Mouse (Mus musculus): ENCODE measurements around the gene Kcmf1. TPM values are rescaled to one million over a fixed set of nuclear protein-coding genes. Genes with fewer than 3 reads are reported as not detected.
"Not testable (repeated sequence)": the region's sequence is repeated elsewhere in the genome, so short reads cannot be mapped to it uniquely, and the experiment has no call there.

Kcmf1 gene
- polyA plus RNA-seq, 1 experiment from 2014 or later = 28.4 TPM

GRCm38 (mm10) chr6:72869601-72870000 lies 30.2 kb downstream of the Kcmf1 start:
- H3K4me3 ChIP-seq = no peak overlapping the region
- H3K27ac ChIP-seq = no peak overlapping the region
- H3K27me3 ChIP-seq = no peaks in the 10 kb centered on the region
- H3K9me3 ChIP-seq (replicated peaks) = no peaks in the 10 kb centered on the region
- H3K4me2 ChIP-seq = no peak overlapping the region
- 75% methylated on average over 8 of the region's 8 CpGs for WGBS
- peaks cover 18% of the 10 kb centered on the region for H3K4me1 ChIP-seq
- no peak for ATAC-seq
- no peaks in the 10 kb centered on the region for H3K36me3 ChIP-seq (ENCODE audit: poor library complexity, severe bottlenecking)
- H3K9ac ChIP-seq = no peak overlapping the region

GRCm38 (mm10) chr6:72868688-72869087 lies 31.1 kb downstream of the Kcmf1 start:
- 85% methylated on average over 5 of the region's 5 CpGs for WGBS
- H3K36me3 ChIP-seq (ENCODE audit: poor library complexity, severe bottlenecking) = no peaks in the 10 kb centered on the region
- peaks cover 18% of the 10 kb centered on the region for H3K4me1 ChIP-seq
- no peaks in the 10 kb centered on the region for H3K9me3 ChIP-seq (replicated peaks)
- no peak overlapping the region for H3K9ac ChIP-seq
- H3K4me3 ChIP-seq = no peak overlapping the region
- no peak overlapping the region for H3K4me2 ChIP-seq
- H3K27me3 ChIP-seq = no peaks in the 10 kb centered on the region
- ATAC-seq = no peak
- H3K27ac ChIP-seq = no peak overlapping the region

- Histone ChIP-seq H3K27me3 (no peaks in the 10 kb centered on the region), H3K36me3 (ENCODE audit: poor library complexity, severe bottlenecking) (no peaks in the 10 kb centered on the region), H3K9ac (no peak overlapping the region), H3K27ac (no peak overlapping the region), H3K4me1 (peaks cover 18% of the 10 kb centered on the region), H3K4me3 (no peak overlapping the region), H3K9me3 (replicated peaks) (no peaks in the 10 kb centered on the region), H3K4me2 (no peak overlapping the region)
- peak; percentile 16; the same call in 1 of the 2 replicates for ATAC-seq
- WGBS = 96% methylated on average over 1 of the region's 1 CpGs
Measured at GRCm38 (mm10) chr6:72867746-72868145, 32.0 kb downstream of the Kcmf1 start.

- ATAC-seq = no peak
- Histone ChIP-seq H3K4me1 (peaks cover 28% of the 10 kb centered on the region), H3K36me3 (ENCODE audit: poor library complexity, severe bottlenecking) (no peaks in the 10 kb centered on the region), H3K4me3 (no peak overlapping the region), H3K9me3 (replicated peaks) (no peaks in the 10 kb centered on the region), H3K27ac (no peak overlapping the region), H3K9ac (no peak overlapping the region), H3K27me3 (no peaks in the 10 kb centered on the region), H3K4me2 (no peak overlapping the region)
- 94% methylated on average over 2 of the region's 2 CpGs for WGBS
Measured at GRCm38 (mm10) chr6:72866232-72866631, 33.5 kb downstream of the Kcmf1 start.

- WGBS = 88% methylated on average over 5 of the region's 5 CpGs
- ATAC-seq; H3K27ac ChIP-seq; H3K9ac ChIP-seq; H3K4me3 ChIP-seq; H3K4me2 ChIP-seq; H3K27me3 ChIP-seq; H3K9me3 ChIP-seq (replicated peaks): not testable (repeated sequence)
- Histone ChIP-seq H3K36me3 (ENCODE audit: poor library complexity, severe bottlenecking) (peaks cover 11% of the 10 kb centered on the region), H3K4me1 (peaks cover 21% of the 10 kb centered on the region)
Measured at GRCm38 (mm10) chr6:72862686-72863085, 37.1 kb downstream of the Kcmf1 start.

- Histone ChIP-seq H3K36me3 (ENCODE audit: poor library complexity, severe bottlenecking) (peaks cover 72% of the 10 kb centered on the region), H3K4me1 (no peaks in the 10 kb centered on the region), H3K9me3 (replicated peaks) (0 out of 2 replicates have a peak, but pooled peaks cover 4% of the 10 kb centered on the region), H3K4me3 (no peak overlapping the region), H3K27ac (no peak overlapping the region), H3K9ac (no peak overlapping the region), H3K27me3 (no peaks in the 10 kb centered on the region), H3K4me2 (no peak overlapping the region)
- 92% methylated on average over 5 of the region's 5 CpGs for WGBS
- ATAC-seq = no peak
Measured at GRCm38 (mm10) chr6:72854256-72854655, 45.5 kb downstream of the Kcmf1 start.

GRCm38 (mm10) chr6:72852180-72852579 lies 47.6 kb downstream of the Kcmf1 start:
- Histone ChIP-seq H3K9ac (no peak overlapping the region), H3K9me3 (replicated peaks) (0 out of 2 replicates have a peak, but pooled peaks cover 4% of the 10 kb centered on the region), H3K36me3 (ENCODE audit: poor library complexity, severe bottlenecking) (peaks cover 76% of the 10 kb centered on the region), H3K27me3 (no peaks in the 10 kb centered on the region), H3K4me2 (no peak overlapping the region), H3K4me3 (no peak overlapping the region), H3K4me1 (no peaks in the 10 kb centered on the region), H3K27ac (no peak overlapping the region)
- 80% methylated on average over 4 of the region's 4 CpGs for WGBS
- ATAC-seq = peak; percentile 24; the same call in 1 of the 2 replicates

GRCm38 (mm10) chr6:72851633-72852032 lies 48.1 kb downstream of the Kcmf1 start:
- no peaks in the 10 kb centered on the region for H3K27me3 ChIP-seq
- WGBS = 79% methylated on average over 5 of the region's 5 CpGs
- no peak overlapping the region for H3K9ac ChIP-seq
- H3K4me1 ChIP-seq = no peaks in the 10 kb centered on the region
- H3K4me3 ChIP-seq = no peak overlapping the region
- 0 out of 2 replicates have a peak, but pooled peaks cover 4% of the 10 kb centered on the region for H3K9me3 ChIP-seq (replicated peaks)
- no peak overlapping the region for H3K4me2 ChIP-seq
- ATAC-seq = no peak
- H3K36me3 ChIP-seq (ENCODE audit: poor library complexity, severe bottlenecking) = peaks cover 76% of the 10 kb centered on the region
- no peak overlapping the region for H3K27ac ChIP-seq

- H3K9me3 ChIP-seq (replicated peaks) = no peaks in the 10 kb centered on the region
- H3K4me2 ChIP-seq = no peak overlapping the region
- no peaks in the 10 kb centered on the region for H3K4me1 ChIP-seq
- WGBS = 90% methylated on average over 7 of the region's 7 CpGs
- no peak for ATAC-seq
- no peaks in the 10 kb centered on the region for H3K27me3 ChIP-seq
- peaks cover 69% of the 10 kb centered on the region for H3K36me3 ChIP-seq (ENCODE audit: poor library complexity, severe bottlenecking)
- no peak overlapping the region for H3K4me3 ChIP-seq
- no peak overlapping the region for H3K27ac ChIP-seq
- H3K9ac ChIP-seq = no peak overlapping the region
Measured at GRCm38 (mm10) chr6:72841986-72842502, 57.7 kb downstream of the Kcmf1 start.

GRCm38 (mm10) chr6:72840867-72841780 lies 58.7 kb downstream of the Kcmf1 start:
- ATAC-seq = no peak
- peaks cover 60% of the 10 kb centered on the region for H3K36me3 ChIP-seq (ENCODE audit: poor library complexity, severe bottlenecking)

GRCm38 (mm10) chr6:72837756-72838155 lies 62.0 kb downstream of the Kcmf1 start:
- ATAC-seq = no peak
- 96% methylated on average over 4 of the region's 4 CpGs for WGBS
- peaks cover 29% of the 10 kb centered on the region for H3K36me3 ChIP-seq (ENCODE audit: poor library complexity, severe bottlenecking)

More at GRCm38 (mm10) chr6:72840867-72841780, 58.7 kb downstream of the Kcmf1 start:
- Histone ChIP-seq H3K9ac (no peak overlapping the region), H3K4me2 (no peak overlapping the region), H3K9me3 (replicated peaks) (no peaks in the 10 kb centered on the region), H3K4me3 (no peak overlapping the region), H3K4me1 (no peaks in the 10 kb centered on the region), H3K27ac (no peak overlapping the region), H3K27me3 (no peaks in the 10 kb centered on the region)
- 90% methylated on average over 13 of the region's 13 CpGs for WGBS

GRCm38 (mm10) chr6:72834518-72834917 lies 65.3 kb downstream of the Kcmf1 start:
- H3K27ac ChIP-seq = no peak overlapping the region
- H3K36me3 ChIP-seq (ENCODE audit: poor library complexity, severe bottlenecking) = peaks cover 1% of the 10 kb centered on the region
- H3K27me3 ChIP-seq = no peaks in the 10 kb centered on the region
- WGBS = 39% methylated on average over 4 of the region's 4 CpGs
- H3K9ac ChIP-seq = no peak overlapping the region
- no peak overlapping the region for H3K4me2 ChIP-seq
- no peaks in the 10 kb centered on the region for H3K9me3 ChIP-seq (replicated peaks)
- no peak overlapping the region for H3K4me3 ChIP-seq
- no peaks in the 10 kb centered on the region for H3K4me1 ChIP-seq
- no peak for ATAC-seq

More at GRCm38 (mm10) chr6:72837756-72838155, 62.0 kb downstream of the Kcmf1 start:
- Histone ChIP-seq H3K9me3 (replicated peaks) (no peaks in the 10 kb centered on the region), H3K4me3 (no peak overlapping the region), H3K27ac (no peak overlapping the region), H3K9ac (no peak overlapping the region), H3K27me3 (no peaks in the 10 kb centered on the region), H3K4me2 (no peak overlapping the region), H3K4me1 (no peaks in the 10 kb centered on the region)

Data from forebrain, embryonic 13.5 days (tissue).